Mouse (Mus musculus) spleen, adult 2 months (tissue): ENCODE data around the gene Kifc3. TPM values are rescaled to one million over a fixed set of nuclear protein-coding genes. Genes with fewer than 3 reads are reported as not detected.
A peak's percentile ranks its signal among the peaks of the same experiment; 100 is the strongest.

Experiments
- DNase-seq, 2 experiments: peaks; one replicate each; pipeline versions ENCODE4 v3.0.0 to v3.0.0-alpha.2; 2012 to 2021; ENCODE audit warnings: low spot score in 2 of 2, low read depth in 1 of 2
- H3K27ac ChIP-seq: fragments of 200-500 bp; 2 replicates; pipeline ENCODE4 v1.5.1; 2012; ENCODE audit warnings: low read length, inconsistent platforms; ENCODE audit not compliant: insufficient read depth
- H3K27me3 ChIP-seq: fragments of 200-500 bp; 2 replicates; pipeline ENCODE4 v1.6.1; 2012; ENCODE audit warnings: mild to moderate bottlenecking, moderate library complexity, low read length, inconsistent platforms; ENCODE audit not compliant: control insufficient read depth, insufficient read depth
- H3K36me3 ChIP-seq: fragments of 200-500 bp; 2 replicates; pipeline ENCODE4 v1.6.1; 2012; ENCODE audit warnings: mild to moderate bottlenecking, low read length, inconsistent platforms; ENCODE audit not compliant: control insufficient read depth, insufficient read depth
- H3K4me1 ChIP-seq: fragments of 200-500 bp; 2 replicates; pipeline ENCODE4 v1.6.1; 2011; ENCODE audit warnings: inconsistent platforms; ENCODE audit not compliant: control insufficient read depth, insufficient read depth, insufficient read length
- H3K4me3 ChIP-seq: fragments of 200-500 bp; 2 replicates; pipeline ENCODE4 v1.5.1; 2011; ENCODE audit warnings: mild to moderate bottlenecking, inconsistent platforms; ENCODE audit not compliant: insufficient read depth, insufficient read length; ENCODE audit errors: extremely low read depth
- CTCF ChIP-seq: fragments of 200-500 bp; IDR thresholded peaks from 2 replicates; pipeline ENCODE4 v1.5.1; 2011; ENCODE audit warnings: mild to moderate bottlenecking, inconsistent platforms; ENCODE audit not compliant: insufficient read depth, insufficient read length, insufficient replicate concordance; ENCODE audit errors: extremely low read depth
- POLR2A ChIP-seq: fragments of 200-500 bp; IDR thresholded peaks from 2 replicates; pipeline ENCODE4 v1.6.1; 2011; ENCODE audit warnings: low read depth, low read length, inconsistent platforms
- WGBS: fragments of 180-500 bp; shearing (Covaris S2); methylation state at CpG from one replicate; pipeline ENCODE4 v1.1.7; 2018; 5-methylcytosine and 5-hydroxymethylcytosine counted together
- polyA plus RNA-seq: library from polyadenylated mRNA; depleted of rRNA; stranded (reverse); fragments of >200 nt; gene quantifications from 2 replicates; pipeline ENCODE4 v1.2.3, GENCODE M21; 2012

Kifc3 gene
- polyA plus RNA-seq, 1 experiment = 9.8 TPM

- 93% methylated on average over 10 of the region's 10 CpGs for WGBS
- H3K36me3 ChIP-seq = peaks cover 4% of the 10 kb centered on the region
- TF ChIP-seq CTCF (no peak), POLR2A (no peak)
- no peaks in the 10 kb centered on the region for H3K27me3 ChIP-seq
- no peak overlapping the region for H3K4me3 ChIP-seq
- peak overlapping the region; percentile 42 for H3K27ac ChIP-seq
- no peak for DNase-seq
- H3K4me1 ChIP-seq = peaks cover 5% of the 10 kb centered on the region; the same call in 1 of the 2 replicates
These were observed 117.7 kb downstream of the Kifc3 start for GRCm38 (mm10) chr8:95084744-95085431.

- WGBS = 83% methylated on average over 4 of the region's 4 CpGs
- no peaks in the 10 kb centered on the region for H3K27me3 ChIP-seq
- H3K27ac ChIP-seq = no peak overlapping the region
- H3K36me3 ChIP-seq = peaks cover 4% of the 10 kb centered on the region
- H3K4me1 ChIP-seq = peaks cover 5% of the 10 kb centered on the region; the same call in 1 of the 2 replicates
- DNase-seq = no peak
- H3K4me3 ChIP-seq = no peak overlapping the region
- TF ChIP-seq POLR2A = no peak
- TF ChIP-seq CTCF = no peak
These were observed 118.4 kb downstream of the Kifc3 start for GRCm38 (mm10) chr8:95084261-95084660.

GRCm38 (mm10) chr8:95081650-95082049, 121.0 kb downstream of the Kifc3 start:
- Histone ChIP-seq H3K27me3 (no peaks in the 10 kb centered on the region), H3K27ac (no peak overlapping the region), H3K36me3 (peaks cover 1% of the 10 kb centered on the region), H3K4me1 (peaks cover 5% of the 10 kb centered on the region; the same call in 1 of the 2 replicates), H3K4me3 (peak overlapping the region; percentile 88; the same call in 1 of the 2 replicates)
- peak in 1 of 2 experiments; percentile 11 for DNase-seq
- no peak for TF ChIP-seq POLR2A
- TF ChIP-seq CTCF = no peak
- WGBS = 5% methylated on average over 11 of the region's 11 CpGs

GRCm38 (mm10) chr8:95080381-95081341, 122.0 kb downstream of the Kifc3 start, which contains the start of gene Katnb1:
TSS of gene Katnb1 (plus strand) at chr8:95081186.
- under 1% methylated on average over 47 of the region's 47 CpGs for WGBS

GRCm38 (mm10) chr8:95079305-95079704, 123.3 kb downstream of the Kifc3 start:
- Histone ChIP-seq H3K27ac (no peak overlapping the region), H3K36me3 (no peaks in the 10 kb centered on the region; the same call in 1 of the 2 replicates), H3K27me3 (no peaks in the 10 kb centered on the region), H3K4me1 (peaks cover 5% of the 10 kb centered on the region; the same call in 1 of the 2 replicates), H3K4me3 (no peak overlapping the region)
- no peak for TF ChIP-seq POLR2A
- TF ChIP-seq CTCF = no peak
- DNase-seq = no peak
- WGBS = 90% methylated on average over 4 of the region's 4 CpGs

More at GRCm38 (mm10) chr8:95080381-95081341, 122.0 kb downstream of the Kifc3 start, which contains the start of gene Katnb1:
- TF ChIP-seq CTCF = no peak
- TF ChIP-seq POLR2A = peak; percentile 93
- peak within 1 kb of the TSS; percentile 89 for H3K27ac ChIP-seq
- H3K27me3 ChIP-seq = no peaks in the 10 kb centered on the region
- no peaks in the 10 kb centered on the region; the same call in 1 of the 2 replicates for H3K36me3 ChIP-seq
- DNase-seq = peak; percentile 96 to 100
- peaks cover 5% of the 10 kb centered on the region; the same call in 1 of the 2 replicates for H3K4me1 ChIP-seq
- H3K4me3 ChIP-seq = peak within 1 kb of the TSS; percentile 88

- peaks cover 5% of the 10 kb centered on the region; the same call in 1 of the 2 replicates for H3K4me1 ChIP-seq
- no peak overlapping the region for H3K27ac ChIP-seq
- DNase-seq = no peak
- TF ChIP-seq CTCF = no peak
- TF ChIP-seq POLR2A = no peak
- no peaks in the 10 kb centered on the region for H3K36me3 ChIP-seq
- no peak overlapping the region for H3K4me3 ChIP-seq
- H3K27me3 ChIP-seq = no peaks in the 10 kb centered on the region
- WGBS = 82% methylated on average over 3 of the region's 3 CpGs
These were observed 124.6 kb downstream of the Kifc3 start for GRCm38 (mm10) chr8:95078055-95078454.
